Mouse (Mus musculus) CH12.LX (cell line): Measurements from ENCODE around the gene Col5a1. TPM values are rescaled to one million over a fixed set of nuclear protein-coding genes. Genes with fewer than 3 reads are reported as not detected.

Experiments used
- DNase-seq: peaks from one replicate; pipeline ENCODE4 v3.0.0-alpha.2; 2013; ENCODE audit errors: extremely low read depth
- H3K27ac ChIP-seq: 2 replicates; pipeline ENCODE4 v1.5.1; 2012; ENCODE audit warnings: low read depth, mild to moderate bottlenecking, control low read depth, moderate library complexity; ENCODE audit not compliant: insufficient read depth
- H3K27me3 ChIP-seq: replicated peaks from 2 replicates; pipeline ENCODE3; 2012; ENCODE audit warnings: inconsistent platforms
- H3K36me3 ChIP-seq, 2 experiments: replicated peaks in 1 of 2; 2 replicates each; pipeline versions ENCODE3 to v1.6.1; 2012; ENCODE audit warnings: inconsistent platforms in 1 of 2, low read length in 1 of 2, mild to moderate bottlenecking in 1 of 2, mixed read lengths in 1 of 2, moderate library complexity in 1 of 2; ENCODE audit not compliant: control insufficient read depth in 1 of 2, insufficient read depth in 1 of 2
- H3K4me1 ChIP-seq, 2 experiments: 2 replicates each; pipeline ENCODE4 v1.6.1; 2012; ENCODE audit warnings: inconsistent platforms in 1 of 2, moderate library complexity in 1 of 2; ENCODE audit not compliant: insufficient read depth in 2 of 2, control insufficient read depth in 1 of 2
- H3K4me2 ChIP-seq: 2 replicates; pipeline ENCODE4 v1.6.1; 2012; ENCODE audit warnings: low read depth, mild to moderate bottlenecking, control low read depth; ENCODE audit not compliant: poor library complexity, insufficient read depth, severe bottlenecking
- H3K4me3 ChIP-seq, 3 experiments: fragments of 150-350 bp in 1 of 3; sonication (generic) in 1 of 3; replicated peaks in 1 of 3; 2 replicates each; pipeline versions ENCODE3 to v1.5.1; 2011 to 2012; ENCODE audit warnings: low read depth in 2 of 3, low read length in 2 of 3, mild to moderate bottlenecking in 2 of 3, moderate library complexity in 2 of 3, control low read depth in 1 of 3, improper control_type of control experiment in 1 of 3, inconsistent platforms in 1 of 3, mixed read lengths in 1 of 3; ENCODE audit not compliant: poor library complexity in 1 of 3
- H3K79me2 ChIP-seq: replicated peaks from 2 replicates; pipeline ENCODE4 v1.6.1; 2012; ENCODE audit warnings: mild to moderate bottlenecking, moderate library complexity; ENCODE audit not compliant: control insufficient read depth, poor library complexity, insufficient read depth, severe bottlenecking; ENCODE audit errors: extremely low read depth
- H3K9ac ChIP-seq: 2 replicates; pipeline ENCODE4 v1.6.1; 2012; ENCODE audit warnings: low read depth, mild to moderate bottlenecking, control low read depth, moderate library complexity; ENCODE audit not compliant: insufficient read depth
- H3K9me3 ChIP-seq: replicated peaks from 2 replicates; pipeline ENCODE3; 2012; ENCODE audit warnings: low read length, inconsistent platforms, mixed read lengths
- BHLHE40 ChIP-seq: IDR thresholded peaks from 2 replicates; pipeline ENCODE4 v1.6.1; 2011; ENCODE audit warnings: mild to moderate bottlenecking, low read depth, low read length, improper control_type of control experiment
- CHD1 ChIP-seq: IDR thresholded peaks from 2 replicates; pipeline ENCODE4 v1.6.1; 2012; ENCODE audit warnings: low read depth, low read length, improper control_type of control experiment, inconsistent platforms
- CHD2 ChIP-seq: IDR thresholded peaks from 2 replicates; pipeline ENCODE4 v1.6.1; 2011; ENCODE audit warnings: low read length, improper control_type of control experiment
- CTCF ChIP-seq, 2 experiments: IDR thresholded peaks in 1 of 2; conservative IDR thresholded peaks in 1 of 2; 2 replicates each; pipeline ENCODE4 v1.5.1; 2011 to 2012; ENCODE audit warnings: low read depth in 2 of 2, low read length in 2 of 2, improper control_type of control experiment in 1 of 2, inconsistent platforms in 1 of 2, mild to moderate bottlenecking in 1 of 2, moderate library complexity in 1 of 2
- ELF1 ChIP-seq: IDR thresholded peaks from 2 replicates; pipeline ENCODE4 v1.6.1; 2014; ENCODE audit warnings: low read depth, mild to moderate bottlenecking, inconsistent platforms, low read length, improper control_type of control experiment
- EP300 ChIP-seq: IDR thresholded peaks from 2 replicates; pipeline ENCODE4 v1.6.1; 2011; ENCODE audit warnings: low read length, improper control_type of control experiment
- ETS1 ChIP-seq: conservative IDR thresholded peaks from 2 replicates; pipeline ENCODE4 v1.6.1; 2012; ENCODE audit warnings: low read depth, mild to moderate bottlenecking, inconsistent platforms, low read length, improper control_type of control experiment, moderate library complexity
- GABPA ChIP-seq: IDR thresholded peaks from 2 replicates; pipeline ENCODE4 v1.6.1; 2012; ENCODE audit warnings: low read depth, low read length, improper control_type of control experiment, inconsistent platforms; ENCODE audit not compliant: insufficient replicate concordance
- HCFC1 ChIP-seq: IDR thresholded peaks from 2 replicates; pipeline ENCODE4 v1.6.1; 2012; ENCODE audit warnings: low read depth, mild to moderate bottlenecking, inconsistent platforms, low read length, improper control_type of control experiment
- IRF4 ChIP-seq: IDR thresholded peaks from 2 replicates; pipeline ENCODE4 v1.6.1; 2014; ENCODE audit warnings: low read depth, mild to moderate bottlenecking, inconsistent platforms, low read length, improper control_type of control experiment
- JUN ChIP-seq: IDR thresholded peaks from 2 replicates; pipeline ENCODE4 v1.6.1; 2011; ENCODE audit warnings: low read depth, mild to moderate bottlenecking, low read length, improper control_type of control experiment, moderate library complexity; ENCODE audit not compliant: insufficient read depth
- KAT2A ChIP-seq: IDR thresholded peaks from 2 replicates; pipeline ENCODE4 v1.6.1; 2012; ENCODE audit warnings: low read length, improper control_type of control experiment, inconsistent platforms; ENCODE audit not compliant: insufficient replicate concordance
- MAFK ChIP-seq: IDR thresholded peaks from 2 replicates; pipeline ENCODE4 v1.6.1; 2011; ENCODE audit warnings: low read length, improper control_type of control experiment; ENCODE audit not compliant: insufficient replicate concordance
- MAX ChIP-seq: IDR thresholded peaks from 2 replicates; pipeline ENCODE4 v1.6.1; 2011; ENCODE audit warnings: low read length, improper control_type of control experiment
- MEF2A ChIP-seq: IDR thresholded peaks from 2 replicates; pipeline ENCODE4 v1.6.1; 2014; ENCODE audit warnings: low read depth, mild to moderate bottlenecking, inconsistent platforms, low read length, improper control_type of control experiment, borderline replicate concordance
- MXI1 ChIP-seq: IDR thresholded peaks from 2 replicates; pipeline ENCODE4 v1.6.1; 2011; ENCODE audit warnings: mild to moderate bottlenecking, low read depth, low read length, improper control_type of control experiment
- MYC ChIP-seq: IDR thresholded peaks from 2 replicates; pipeline ENCODE4 v1.6.1; 2011; ENCODE audit warnings: low read depth, mild to moderate bottlenecking, improper control_type of control experiment, low read length
- NELFE ChIP-seq: IDR thresholded peaks from 2 replicates; pipeline ENCODE4 v1.6.1; 2011; ENCODE audit warnings: low read depth, low read length, improper control_type of control experiment
- NRF1 ChIP-seq: IDR thresholded peaks from 2 replicates; pipeline ENCODE4 v1.6.1; 2014; ENCODE audit warnings: low read depth, mild to moderate bottlenecking, inconsistent platforms, low read length, improper control_type of control experiment, moderate library complexity
- POLR2A ChIP-seq: IDR thresholded peaks from 2 replicates; pipeline ENCODE4 v1.6.1; 2011; ENCODE audit warnings: low read depth, mild to moderate bottlenecking, improper control_type of control experiment, low read length
- POLR2AphosphoS2 ChIP-seq: IDR thresholded peaks from 2 replicates; pipeline ENCODE4 v1.6.1; 2011; ENCODE audit warnings: low read depth, low read length, improper control_type of control experiment
- RAD21 ChIP-seq: IDR thresholded peaks from 2 replicates; pipeline ENCODE4 v1.6.1; 2011; ENCODE audit warnings: low read depth, mild to moderate bottlenecking, low read length, improper control_type of control experiment, moderate library complexity
- SIN3A ChIP-seq: IDR thresholded peaks from 2 replicates; pipeline ENCODE4 v1.6.1; 2012; ENCODE audit warnings: low read length, improper control_type of control experiment, inconsistent platforms
- SMC3 ChIP-seq: IDR thresholded peaks from 2 replicates; pipeline ENCODE4 v1.6.1; 2011; ENCODE audit warnings: low read depth, low read length, improper control_type of control experiment
- TBP ChIP-seq: conservative IDR thresholded peaks from 2 replicates; pipeline ENCODE4 v1.6.1; 2011; ENCODE audit warnings: low read depth, low read length, improper control_type of control experiment
- TCF12 ChIP-seq: IDR thresholded peaks from 2 replicates; pipeline ENCODE4 v1.6.1; 2014; ENCODE audit warnings: low read depth, mild to moderate bottlenecking, inconsistent platforms, low read length, improper control_type of control experiment
- ZC3H11A ChIP-seq: IDR thresholded peaks from 2 replicates; pipeline ENCODE4 v1.6.1; 2012; ENCODE audit warnings: low read depth, mild to moderate bottlenecking, inconsistent platforms, low read length, improper control_type of control experiment
- ZKSCAN1 ChIP-seq: IDR thresholded peaks from 2 replicates; pipeline ENCODE4 v1.6.1; 2012; ENCODE audit warnings: low read depth, inconsistent platforms, low read length, improper control_type of control experiment, borderline replicate concordance
- ZNF384 ChIP-seq: IDR thresholded peaks from 2 replicates; pipeline ENCODE4 v1.6.1; 2012; ENCODE audit warnings: low read depth, low read length, improper control_type of control experiment, inconsistent platforms
- dilution Hi-C: fragments of 300-500 bp; cut with MboI; formaldehyde crosslinking; loops from 2 replicates; pipeline ENCODE4 v1.14.3; 2020; ENCODE audit warnings: low sequenced_read_pairs; ENCODE audit not compliant: extremely low pct_unique_long_range_greater_than_20kb, extremely low pct_ligation_motif_present
- in situ Hi-C: fragments of 300-500 bp; cut with MboI; formaldehyde crosslinking; loops from 3 replicates; pipeline ENCODE4 v1.14.3; 2019; ENCODE audit warnings: low sequenced_read_pairs, low pct_ligation_motif_present, low pct_unique_long_range_greater_than_20kb, mixed read lengths
- polyA plus RNA-seq: library from polyadenylated mRNA; unstranded; fragments of >175 nt; gene quantifications from 2 replicates; pipeline ENCODE4 v1.2.1, GENCODE M21; 2012; ENCODE audit warnings: low read depth; ENCODE audit not compliant: insufficient read length
- total RNA-seq, 2 experiments: library from RNA; depleted of rRNA; stranded (reverse); fragments of 300-350 nt in 1 of 2; fragments of >200 nt in 1 of 2; gene quantifications; 2 replicates each; pipeline ENCODE4 v1.2.3; 2012 to 2014

The Col5a1 gene
- total and polyA plus RNA-seq, 3 experiments: 0.04 TPM; not detected in 2

GRCm38 (mm10) chr2:27993416-27993815, 107.2 kb downstream of the Col5a1 start:
- Histone ChIP-seq H3K4me1 (no peaks in the 10 kb centered on the region), H3K36me3 (no peaks in the 10 kb centered on the region), H3K4me3 (no peak overlapping the region), H3K4me2 (no peak overlapping the region), H3K27me3 (peaks cover 94% of the 10 kb centered on the region), H3K9ac (no peak overlapping the region), H3K9me3 (no peaks in the 10 kb centered on the region), H3K27ac (no peak overlapping the region), H3K79me2 (no peaks in the 10 kb centered on the region)
- in situ Hi-C loops: no loop called here
- DNase-seq: no peak
- dilution Hi-C loops: no loop called here
- TF ChIP-seq MYC (no peak), ZC3H11A (no peak), SMC3 (no peak), MXI1 (no peak), TCF12 (no peak), GABPA (no peak), CHD2 (no peak), SIN3A (no peak), MEF2A (no peak), BHLHE40 (no peak), NRF1 (no peak), CHD1 (no peak), MAFK (no peak), TBP (no peak), ZKSCAN1 (no peak)

GRCm38 (mm10) chr2:27999996-28000583, 113.9 kb downstream of the Col5a1 start:
- dilution Hi-C loops (no loop called here), in situ Hi-C loops (no loop called here)
- Histone ChIP-seq H3K27me3 (peaks cover 96% of the 10 kb centered on the region), H3K4me2 (no peak overlapping the region), H3K9me3 (no peaks in the 10 kb centered on the region), H3K79me2 (no peaks in the 10 kb centered on the region), H3K4me3 (no peak overlapping the region), H3K9ac (no peak overlapping the region), H3K4me1 (no peaks in the 10 kb centered on the region), H3K27ac (no peak overlapping the region), H3K36me3 (no peaks in the 10 kb centered on the region)
- TF ChIP-seq ZC3H11A (no peak), RAD21 (no peak), IRF4 (no peak), ZNF384 (no peak), EP300 (no peak), NELFE (no peak), KAT2A (no peak), ETS1 (no peak), POLR2A (no peak), MAX (no peak), ELF1 (no peak), CTCF (conservative IDR thresholded peaks at IDR 0.05 in 1 of 2, IDR thresholded peaks at IDR 0.05 in 1 of 2; ENCODE audit: low read depth in 2 of 2, low read length in 2 of 2) (no peak), JUN (no peak), POLR2AphosphoS2 (no peak), SIN3A (no peak), HCFC1 (no peak), MXI1 (no peak), TCF12 (no peak), SMC3 (no peak)
- DNase-seq: no peak
